Mouse (Mus musculus) small intestine, adult 2 months (tissue): ENCODE measurements around the gene Traf6. TPM values are rescaled to one million over a fixed set of nuclear protein-coding genes. Genes with fewer than 3 reads are reported as not detected.

Experiments used
- H3K27ac ChIP-seq: fragments of 200-500 bp; 2 replicates; pipeline ENCODE4 v1.5.1; 2012; ENCODE audit warnings: low read depth, low read length, control low read depth, inconsistent platforms; ENCODE audit not compliant: insufficient read depth
- H3K27me3 ChIP-seq: fragments of 200-500 bp; 2 replicates; pipeline ENCODE4 v1.6.1; 2012; ENCODE audit warnings: mild to moderate bottlenecking, moderate library complexity, low read length, inconsistent platforms; ENCODE audit not compliant: control insufficient read depth, insufficient read depth
- H3K36me3 ChIP-seq: fragments of 200-500 bp; 2 replicates; pipeline ENCODE4 v1.6.1; 2012; ENCODE audit warnings: mild to moderate bottlenecking, low read length, control low read depth, inconsistent platforms; ENCODE audit not compliant: control insufficient read depth, insufficient read depth
- H3K4me1 ChIP-seq: fragments of 200-500 bp; 2 replicates; pipeline ENCODE4 v1.6.1; 2012; ENCODE audit warnings: low read length, inconsistent platforms, mixed read lengths; ENCODE audit not compliant: control insufficient read depth, insufficient read depth, insufficient read length
- H3K4me3 ChIP-seq: fragments of 200-500 bp; 2 replicates; pipeline ENCODE4 v1.5.1; 2012; ENCODE audit warnings: low read depth, mild to moderate bottlenecking, control low read depth, inconsistent platforms, low read length, moderate library complexity
- CTCF ChIP-seq: fragments of 200-500 bp; IDR thresholded peaks from 2 replicates; pipeline ENCODE4 v1.5.1; 2012; ENCODE audit warnings: low read depth, mild to moderate bottlenecking, control low read depth, inconsistent platforms, low read length, moderate library complexity, mixed read lengths; ENCODE audit not compliant: insufficient replicate concordance, insufficient read length; ENCODE audit errors: extremely low read depth
- POLR2A ChIP-seq: fragments of 200-500 bp; IDR thresholded peaks from 2 replicates; pipeline ENCODE4 v1.6.1; 2012; ENCODE audit warnings: low read depth, mild to moderate bottlenecking, control low read depth, inconsistent platforms, low read length, moderate library complexity
- WGBS: fragments of 180-500 bp; shearing (Covaris S2); methylation state at CpG from one replicate; pipeline ENCODE4 v1.1.7; 2018; 5-methylcytosine and 5-hydroxymethylcytosine counted together
- polyA plus RNA-seq: library from polyadenylated mRNA; depleted of rRNA; stranded (reverse); fragments of >200 nt; gene quantifications from 2 replicates; pipeline ENCODE4 v1.2.3, GENCODE M21; 2012; rRNA removed

Traf6 gene
- polyA plus RNA-seq = 3.0 and 5.6 TPM in 2 replicates

DNA sequence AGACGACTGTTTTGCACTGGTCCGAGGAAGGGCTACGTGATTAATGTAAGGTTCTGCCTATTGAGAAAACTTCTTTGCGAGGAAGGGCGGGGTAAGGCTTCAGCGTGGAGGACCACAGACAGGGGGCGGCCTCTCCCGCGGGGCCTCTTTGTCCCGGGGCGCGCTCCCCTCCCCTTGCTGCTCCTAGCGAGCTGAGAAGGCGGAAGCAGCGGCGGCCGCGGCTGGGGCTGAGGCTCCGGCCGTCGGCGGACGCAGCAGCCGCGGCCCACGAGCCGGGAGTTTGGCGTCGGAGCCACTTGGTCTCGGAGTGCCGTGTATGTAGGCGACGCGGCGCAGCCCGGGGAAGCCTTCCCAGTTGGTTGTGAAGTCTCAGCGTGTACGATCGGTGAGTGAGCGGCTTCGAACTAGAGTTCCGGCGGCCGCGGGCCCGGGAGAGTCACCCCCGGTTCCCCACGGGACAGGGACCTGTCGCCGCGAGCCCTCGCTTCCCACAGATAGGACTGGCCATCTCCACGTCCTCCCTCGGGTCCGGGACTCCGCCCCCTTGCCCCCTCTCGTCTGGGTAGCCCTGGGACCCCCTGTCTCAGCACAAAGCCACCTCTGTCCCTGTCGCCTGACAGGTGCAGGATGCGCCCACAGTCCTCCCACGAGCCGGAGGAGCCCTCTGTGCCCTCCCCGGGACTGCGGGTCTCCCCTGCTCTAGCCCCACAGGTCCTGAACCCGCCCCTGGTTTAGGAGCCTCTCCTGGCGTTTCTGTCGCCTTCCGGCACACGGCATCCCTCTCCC lies at the start of gene Traf6:
TSS of gene Traf6 (plus strand) at position 194 of the 786 bp plus-strand sequence.
- under 1% methylated on average over 68 of the region's 68 CpGs for WGBS
- H3K27me3 ChIP-seq = no peaks in the 10 kb centered on the region
- TF ChIP-seq POLR2A (peak; percentile 78), CTCF (peak; percentile 73)
- peak within 1 kb of the TSS; percentile 96 for H3K4me3 ChIP-seq
- peaks cover 3% of the 10 kb centered on the region; the same call in 1 of the 2 replicates for H3K36me3 ChIP-seq
- peaks cover 2% of the 10 kb centered on the region; the same call in 1 of the 2 replicates for H3K4me1 ChIP-seq
- H3K27ac ChIP-seq = no peak within 1 kb of the TSS

DNA sequence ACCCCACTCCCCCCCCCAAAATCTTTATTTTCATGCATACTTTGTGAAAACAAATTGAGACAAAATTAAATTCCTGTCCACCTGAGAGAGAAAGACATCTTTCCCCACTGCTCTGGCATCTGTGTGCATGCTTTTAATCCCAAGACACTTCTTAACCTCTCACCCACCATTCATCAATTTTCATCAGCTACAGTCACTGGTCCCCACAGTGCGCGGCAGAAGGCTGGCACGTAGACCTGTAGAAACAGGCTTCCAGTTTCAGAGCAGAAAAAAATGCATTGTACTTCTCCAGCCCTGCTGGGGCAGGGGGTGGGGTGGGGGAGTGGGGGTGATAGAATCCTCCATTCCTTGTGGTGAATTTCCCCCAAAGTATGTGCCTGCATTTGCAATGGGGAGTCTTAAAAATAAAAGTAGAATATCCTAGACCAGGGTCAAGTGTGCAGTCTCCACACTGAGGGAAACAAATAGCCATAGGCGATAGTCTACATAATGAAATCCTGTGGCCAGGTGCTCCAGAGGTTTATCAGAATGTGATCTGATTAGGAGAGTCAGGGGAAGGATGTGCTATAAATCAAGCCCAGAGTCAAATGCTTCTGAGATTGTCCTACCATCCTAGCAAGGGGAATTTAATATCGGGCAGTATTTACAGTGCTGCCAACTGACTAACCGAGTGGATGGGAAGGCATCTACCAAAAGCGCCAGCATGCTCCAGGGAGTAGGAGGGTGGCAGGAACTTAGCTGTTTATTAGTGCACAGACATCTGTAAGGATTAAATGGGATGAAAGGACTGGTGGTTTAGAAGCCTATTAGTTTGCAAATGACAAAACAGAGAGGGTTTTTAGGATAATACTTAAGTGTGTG lies 39.0 kb upstream of the Traf6 start:
- 63% methylated on average over 7 of the region's 7 CpGs for WGBS
- no peaks in the 10 kb centered on the region for H3K36me3 ChIP-seq
- no peak overlapping the region for H3K4me3 ChIP-seq
- H3K27ac ChIP-seq = no peak overlapping the region
- TF ChIP-seq POLR2A = no peak
- no peak for TF ChIP-seq CTCF
- no peaks in the 10 kb centered on the region for H3K27me3 ChIP-seq
- no peaks in the 10 kb centered on the region for H3K4me1 ChIP-seq

DNA sequence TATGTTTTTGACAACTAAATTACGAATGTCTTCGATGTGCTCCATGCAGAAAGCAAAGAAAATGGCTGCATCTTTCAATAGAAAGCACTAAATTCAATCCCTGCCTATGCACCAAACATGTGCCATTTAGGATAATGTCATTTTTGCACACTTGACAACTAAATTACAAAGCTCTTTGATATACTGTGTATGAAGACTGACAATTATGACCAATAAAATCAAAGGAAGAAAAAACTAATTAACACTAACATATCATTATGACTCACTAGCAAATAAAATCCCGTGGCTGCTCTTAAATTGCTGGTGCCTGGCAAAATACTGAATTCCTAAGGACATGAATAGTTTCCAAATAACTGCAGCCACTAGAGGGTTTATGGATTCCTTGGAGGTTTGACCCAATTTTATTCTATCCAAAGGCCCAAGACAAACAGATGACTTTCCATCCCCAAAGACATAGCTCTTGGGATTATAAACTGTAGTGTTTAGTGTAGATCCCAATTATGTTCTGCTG lies 38.3 kb upstream of the Traf6 start:
- Histone ChIP-seq H3K27ac (no peak overlapping the region), H3K4me3 (no peak overlapping the region), H3K4me1 (no peaks in the 10 kb centered on the region), H3K36me3 (no peaks in the 10 kb centered on the region), H3K27me3 (no peaks in the 10 kb centered on the region)
- TF ChIP-seq POLR2A (no peak), CTCF (no peak)
- 62% methylated on average over 3 of the region's 3 CpGs for WGBS

DNA sequence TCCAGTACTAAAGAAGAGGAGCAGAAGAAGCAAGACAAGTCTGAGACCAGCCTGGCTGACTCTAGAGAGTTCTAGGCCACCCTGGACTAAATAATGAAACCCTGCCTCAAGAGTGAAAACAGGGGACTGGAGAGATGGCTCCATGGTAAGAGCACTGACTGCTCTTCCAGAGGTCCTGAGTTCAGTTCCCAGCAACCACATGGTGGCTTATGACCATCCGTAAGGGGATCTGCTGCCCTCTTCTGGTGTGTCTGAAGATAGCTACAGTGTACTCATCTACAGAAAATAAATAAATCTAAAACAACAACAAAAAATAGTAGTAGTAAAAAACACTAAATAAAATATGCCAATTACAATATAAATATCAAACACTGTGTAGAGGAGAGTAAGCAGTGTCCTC lies 32.4 kb upstream of the Traf6 start:
- H3K27ac ChIP-seq = no peak overlapping the region
- no peaks in the 10 kb centered on the region for H3K36me3 ChIP-seq
- H3K4me1 ChIP-seq = no peaks in the 10 kb centered on the region
- TF ChIP-seq CTCF (no peak), POLR2A (no peak)
- 90% methylated on average over 1 of the region's 1 CpGs for WGBS
- H3K27me3 ChIP-seq = 0 out of 2 replicates have a peak, but pooled peaks cover 3% of the 10 kb centered on the region
- H3K4me3 ChIP-seq = no peak overlapping the region

DNA sequence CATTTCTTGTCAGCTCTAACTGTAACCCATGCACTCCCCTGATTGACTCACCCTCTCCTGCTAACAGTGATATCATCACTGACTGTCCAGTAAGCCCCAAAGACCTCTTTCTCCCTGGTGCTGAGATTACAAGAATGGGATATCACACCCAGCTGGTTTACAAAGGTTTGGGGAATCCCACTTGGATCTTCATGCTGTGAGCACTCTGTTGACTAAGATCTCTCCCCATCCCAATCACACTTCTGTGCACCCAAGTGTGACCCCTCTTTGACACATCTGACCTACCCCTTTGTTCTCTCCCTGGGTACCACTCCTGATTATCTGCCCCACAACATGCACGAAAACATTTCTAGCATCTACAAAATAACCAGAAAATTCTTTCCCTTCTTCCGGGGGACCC lies 29.9 kb upstream of the Traf6 start:
- H3K27me3 ChIP-seq = 0 out of 2 replicates have a peak, but pooled peaks cover 3% of the 10 kb centered on the region
- no peak overlapping the region for H3K4me3 ChIP-seq
- H3K4me1 ChIP-seq = no peaks in the 10 kb centered on the region
- H3K36me3 ChIP-seq = no peaks in the 10 kb centered on the region
- no peak for TF ChIP-seq POLR2A
- TF ChIP-seq CTCF = no peak
- no peak overlapping the region for H3K27ac ChIP-seq
- WGBS = 76% methylated on average over 2 of the region's 2 CpGs

DNA sequence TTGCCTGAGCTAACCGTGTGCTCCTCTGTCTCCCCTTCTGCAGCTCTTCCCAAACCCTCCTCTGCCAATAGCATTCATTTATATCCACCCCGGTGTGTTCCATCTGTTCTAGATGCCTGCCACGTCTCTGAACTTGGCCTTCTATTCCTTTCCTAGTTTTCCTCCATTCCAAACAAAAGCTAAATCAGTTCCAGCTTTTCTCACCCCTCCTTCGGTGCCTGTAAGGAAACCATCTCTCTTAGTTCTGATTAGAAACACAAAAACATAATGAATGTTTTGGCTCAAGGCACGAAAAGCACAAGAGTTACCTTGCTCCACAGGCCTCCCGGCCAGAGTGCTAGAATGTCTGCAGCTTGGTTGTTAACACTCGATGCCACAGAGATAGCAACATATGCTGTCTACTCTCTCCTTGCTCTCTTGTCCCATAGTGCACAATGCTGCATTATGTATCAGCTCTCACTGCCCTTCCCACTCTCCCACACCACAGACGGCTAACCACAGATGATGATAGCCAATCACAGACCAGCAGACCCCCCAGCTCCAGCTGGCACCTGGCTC lies 29.0 kb upstream of the Traf6 start, which contains the start of the genes Rag1 and B230118H07Rik:
TSS of gene Rag1 (minus strand) at position 388 of the 558 bp plus-strand sequence.
TSS of gene B230118H07Rik (minus strand) at position 419 of the 558 bp plus-strand sequence.
- Histone ChIP-seq H3K27me3 (0 out of 2 replicates have a peak, but pooled peaks cover 3% of the 10 kb centered on the region), H3K27ac (no peak within 1 kb of the TSS), H3K36me3 (no peaks in the 10 kb centered on the region), H3K4me1 (no peaks in the 10 kb centered on the region), H3K4me3 (no peak within 1 kb of the TSS)
- WGBS = 49% methylated on average over 8 of the region's 8 CpGs
- TF ChIP-seq CTCF (no peak), POLR2A (no peak)

DNA sequence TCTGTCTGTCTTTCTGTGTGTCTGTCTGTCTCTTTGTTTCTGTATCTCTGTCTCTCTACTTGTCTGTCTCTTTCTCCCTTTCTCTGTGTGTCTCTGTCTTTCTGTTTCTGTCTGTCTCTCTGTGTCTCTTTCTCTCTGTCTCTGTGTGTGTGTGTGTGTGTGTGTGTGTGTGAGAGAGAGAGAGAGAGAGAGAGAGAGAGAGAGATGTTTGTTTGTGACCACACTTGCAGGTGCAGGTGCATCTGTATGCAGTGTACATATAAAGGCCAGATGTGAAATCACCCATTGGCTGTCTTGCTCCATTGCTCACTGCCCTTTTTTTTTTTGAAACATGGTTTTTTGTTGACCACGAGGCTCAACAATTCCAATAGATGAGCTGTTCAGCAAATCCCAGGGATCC lies 27.8 kb upstream of the Traf6 start:
- H3K4me1 ChIP-seq = no peaks in the 10 kb centered on the region
- no peak overlapping the region for H3K27ac ChIP-seq
- H3K27me3 ChIP-seq = 0 out of 2 replicates have a peak, but pooled peaks cover 3% of the 10 kb centered on the region
- H3K4me3 ChIP-seq = no peak overlapping the region
- no peak for TF ChIP-seq POLR2A
- TF ChIP-seq CTCF = no peak
- H3K36me3 ChIP-seq = no peaks in the 10 kb centered on the region
- 37% methylated on average over 1 of the region's 1 CpGs for WGBS
